Mouse (Mus musculus): ENCODE measurements around the gene Rnf214. TPM values are rescaled to one million over a fixed set of nuclear protein-coding genes. Genes with fewer than 3 reads are reported as not detected.

Gene Rnf214
- total and polyA plus RNA-seq, 2 experiments: 12.4 to 16.3 TPM

DNA sequence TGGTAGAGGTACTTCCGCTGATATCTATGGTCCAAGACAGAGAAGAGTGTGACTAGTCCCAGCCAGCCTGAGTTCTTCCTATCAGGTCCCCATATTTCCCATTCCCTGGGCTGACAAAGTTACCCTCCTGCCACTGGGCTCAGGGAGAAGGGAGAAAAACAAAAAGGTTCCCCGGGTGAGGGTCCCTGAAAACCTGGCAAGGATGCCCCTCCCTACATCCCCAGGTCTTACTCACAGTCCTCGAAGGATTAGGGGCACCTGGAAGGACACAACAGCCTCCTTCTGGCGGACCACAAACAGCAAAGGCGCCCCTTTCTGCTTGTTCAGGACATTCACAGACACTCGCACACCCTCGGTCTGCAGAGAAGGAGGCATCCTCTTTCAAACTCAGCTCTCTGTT lies 46.2 kb upstream of the Rnf214 start:
- TF ChIP-seq POLR2A (IDR thresholded peaks at IDR 0.05; ENCODE audit: extremely low read depth, insufficient read depth, low read length): no peak
- no peak for TF ChIP-seq CTCF (IDR thresholded peaks at IDR 0.05; ENCODE audit: low read depth, low read length)
- peaks cover 12% of the 10 kb centered on the region for H3K4me1 ChIP-seq (ENCODE audit: control insufficient read depth, insufficient read depth, low read length)
- DNase-seq (ENCODE audit: extremely low read depth, low read depth, low spot score): no peak
- H3K9ac ChIP-seq (ENCODE audit: low read depth, low read length): peak overlapping the region; percentile 55; the same call in 1 of the 2 replicates
- peak overlapping the region; percentile 94; the same call in 1 of the 2 replicates for H3K4me3 ChIP-seq (ENCODE audit: insufficient read depth, low read depth, low read length)
- peaks cover 22% of the 10 kb centered on the region; the same call in 1 of the 2 replicates for H3K79me2 ChIP-seq (ENCODE audit: control insufficient read depth, insufficient read depth, low read length)
- WGBS: 78% methylated on average over 7 of the region's 7 CpGs
- H3K36me3 ChIP-seq (ENCODE audit: control insufficient read depth, insufficient read depth, low read length): peaks cover 38% of the 10 kb centered on the region
- no peak overlapping the region for H3K27ac ChIP-seq (replicated peaks; ENCODE audit: insufficient read depth, low read depth, low read length)
- no peaks in the 10 kb centered on the region for H3K27me3 ChIP-seq (ENCODE audit: control insufficient read depth, insufficient read depth, low read length)

- H3K27ac ChIP-seq (replicated peaks; ENCODE audit: insufficient read depth, low read depth, low read length): no peak overlapping the region
- no peak overlapping the region for H3K4me3 ChIP-seq (ENCODE audit: insufficient read depth, low read depth, low read length)
- TF ChIP-seq POLR2A (IDR thresholded peaks at IDR 0.05; ENCODE audit: extremely low read depth, insufficient read depth, low read length): no peak
- no peak for TF ChIP-seq CTCF (IDR thresholded peaks at IDR 0.05; ENCODE audit: low read depth, low read length)
- H3K79me2 ChIP-seq (ENCODE audit: control insufficient read depth, insufficient read depth, low read length): peaks cover 22% of the 10 kb centered on the region; the same call in 1 of the 2 replicates
- 97% methylated on average over 4 of the region's 4 CpGs for WGBS
- H3K4me1 ChIP-seq (ENCODE audit: control insufficient read depth, insufficient read depth, low read length): peaks cover 9% of the 10 kb centered on the region
- H3K27me3 ChIP-seq (ENCODE audit: control insufficient read depth, insufficient read depth, low read length): no peaks in the 10 kb centered on the region
- H3K9ac ChIP-seq (ENCODE audit: low read depth, low read length): no peak overlapping the region
- DNase-seq (ENCODE audit: extremely low read depth, low read depth, low spot score): no peak
- H3K36me3 ChIP-seq (ENCODE audit: control insufficient read depth, insufficient read depth, low read length): peaks cover 44% of the 10 kb centered on the region
Observed at GRCm38 (mm10) chr9:45952057-45952456, 45.3 kb upstream of the Rnf214 start.

DNA sequence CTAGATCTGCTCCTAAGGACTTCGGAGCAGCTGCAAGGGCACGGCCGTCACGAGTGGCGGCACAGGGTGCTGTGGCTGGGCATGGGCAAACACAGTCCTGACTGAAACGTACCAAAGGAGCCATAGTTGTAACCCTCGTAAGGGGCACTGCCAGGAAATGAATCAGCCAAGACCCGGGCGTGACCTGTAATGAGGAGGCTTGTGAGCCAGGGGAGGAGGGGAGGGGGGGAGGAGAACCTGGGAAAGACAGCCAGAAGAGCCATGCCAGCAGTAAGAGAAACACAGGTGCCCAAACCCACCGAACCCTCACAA lies 40.1 kb upstream of the Rnf214 start:
- no peaks in the 10 kb centered on the region for H3K27me3 ChIP-seq (ENCODE audit: control insufficient read depth, insufficient read depth, low read length)
- DNase-seq (ENCODE audit: extremely low read depth, low read depth, low spot score): no peak
- no peak overlapping the region for H3K9ac ChIP-seq (ENCODE audit: low read depth, low read length)
- no peaks in the 10 kb centered on the region for H3K4me1 ChIP-seq (ENCODE audit: control insufficient read depth, insufficient read depth, low read length)
- WGBS: 81% methylated on average over 10 of the region's 10 CpGs
- peaks cover 53% of the 10 kb centered on the region for H3K36me3 ChIP-seq (ENCODE audit: control insufficient read depth, insufficient read depth, low read length)
- H3K4me3 ChIP-seq (ENCODE audit: insufficient read depth, low read depth, low read length): no peak overlapping the region
- TF ChIP-seq CTCF (IDR thresholded peaks at IDR 0.05; ENCODE audit: low read depth, low read length): no peak
- TF ChIP-seq POLR2A (IDR thresholded peaks at IDR 0.05; ENCODE audit: extremely low read depth, insufficient read depth, low read length): no peak
- H3K27ac ChIP-seq (replicated peaks; ENCODE audit: insufficient read depth, low read depth, low read length): no peak overlapping the region
- 0 out of 2 replicates have a peak, but pooled peaks cover 2% of the 10 kb centered on the region for H3K79me2 ChIP-seq (ENCODE audit: control insufficient read depth, insufficient read depth, low read length)

DNA sequence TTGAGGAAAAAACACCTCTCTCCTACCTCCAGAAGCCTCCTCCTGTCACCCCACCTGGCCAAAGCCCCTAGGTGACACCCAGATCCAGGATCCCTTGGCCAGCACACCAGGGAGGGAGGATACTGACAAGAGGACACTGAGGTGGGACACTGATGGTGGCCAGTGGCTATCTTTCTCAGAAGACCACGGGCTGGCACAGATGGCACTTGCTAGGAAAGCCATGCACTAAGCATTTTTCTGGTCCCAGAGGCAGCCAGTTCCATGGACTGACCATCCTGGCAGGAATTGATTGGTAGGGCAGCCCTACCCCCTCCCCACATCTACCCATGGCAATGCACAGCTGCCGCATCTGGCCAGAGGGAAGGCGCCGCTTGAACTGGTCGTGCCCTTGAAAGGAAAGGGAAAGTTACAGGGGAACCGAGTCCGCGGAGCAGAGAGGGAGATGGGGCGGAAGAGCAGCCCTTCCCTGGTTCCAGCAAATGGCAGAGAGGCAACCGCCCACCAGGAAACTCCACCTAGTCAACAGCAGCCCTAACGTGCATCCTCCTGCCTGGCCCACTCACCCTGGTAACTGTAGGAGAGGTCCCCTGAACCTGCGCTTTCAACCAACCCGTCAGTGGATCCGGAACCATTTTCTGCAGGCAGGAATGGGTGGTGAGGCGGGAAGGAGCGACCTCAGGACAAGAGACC lies 39.6 kb upstream of the Rnf214 start:
- no peaks in the 10 kb centered on the region for H3K79me2 ChIP-seq (ENCODE audit: control insufficient read depth, insufficient read depth, low read length)
- TF ChIP-seq CTCF (IDR thresholded peaks at IDR 0.05; ENCODE audit: low read depth, low read length) (no peak), POLR2A (IDR thresholded peaks at IDR 0.05; ENCODE audit: extremely low read depth, insufficient read depth, low read length) (no peak)
- H3K27ac ChIP-seq (replicated peaks; ENCODE audit: insufficient read depth, low read depth, low read length): no peak overlapping the region
- no peak for DNase-seq (ENCODE audit: extremely low read depth, low read depth, low spot score)
- no peaks in the 10 kb centered on the region for H3K4me1 ChIP-seq (ENCODE audit: control insufficient read depth, insufficient read depth, low read length)
- H3K9ac ChIP-seq (ENCODE audit: low read depth, low read length): no peak overlapping the region
- H3K4me3 ChIP-seq (ENCODE audit: insufficient read depth, low read depth, low read length): no peak overlapping the region
- peaks cover 51% of the 10 kb centered on the region for H3K36me3 ChIP-seq (ENCODE audit: control insufficient read depth, insufficient read depth, low read length)
- 87% methylated on average over 16 of the region's 16 CpGs for WGBS
- no peaks in the 10 kb centered on the region for H3K27me3 ChIP-seq (ENCODE audit: control insufficient read depth, insufficient read depth, low read length)

DNA sequence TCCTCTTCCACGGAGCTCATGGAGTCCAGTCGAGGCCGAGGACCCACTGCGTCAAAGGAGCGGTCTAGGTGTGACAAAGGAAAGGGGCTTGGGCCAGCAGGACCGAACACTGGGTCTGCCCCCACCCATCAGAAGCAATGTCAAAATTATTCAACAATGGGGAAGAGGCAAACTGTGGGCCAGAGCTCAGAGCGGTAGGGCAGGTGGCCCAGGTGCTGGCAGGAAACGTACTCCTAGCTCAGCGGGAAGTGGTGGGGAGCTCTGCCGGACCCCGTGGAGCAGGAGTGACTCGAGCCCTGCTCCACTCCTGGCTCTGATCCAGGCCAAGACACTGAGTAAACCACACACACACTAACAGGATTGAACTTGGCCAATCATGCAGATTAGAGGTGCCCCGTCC lies 39.0 kb upstream of the Rnf214 start:
- 79% methylated on average over 13 of the region's 13 CpGs for WGBS
- Histone ChIP-seq H3K4me1 (ENCODE audit: control insufficient read depth, insufficient read depth, low read length) (no peaks in the 10 kb centered on the region), H3K9ac (ENCODE audit: low read depth, low read length) (no peak overlapping the region), H3K27me3 (ENCODE audit: control insufficient read depth, insufficient read depth, low read length) (no peaks in the 10 kb centered on the region), H3K36me3 (ENCODE audit: control insufficient read depth, insufficient read depth, low read length) (peaks cover 52% of the 10 kb centered on the region), H3K79me2 (ENCODE audit: control insufficient read depth, insufficient read depth, low read length) (no peaks in the 10 kb centered on the region), H3K27ac (replicated peaks; ENCODE audit: insufficient read depth, low read depth, low read length) (no peak overlapping the region), H3K4me3 (ENCODE audit: insufficient read depth, low read depth, low read length) (no peak overlapping the region)
- no peak for DNase-seq (ENCODE audit: extremely low read depth, low read depth, low spot score)
- TF ChIP-seq CTCF (IDR thresholded peaks at IDR 0.05; ENCODE audit: low read depth, low read length) (no peak), POLR2A (IDR thresholded peaks at IDR 0.05; ENCODE audit: extremely low read depth, insufficient read depth, low read length) (no peak)

All from liver, adult 2 months (tissue).